Mouse (Mus musculus) cerebellum, adult 9-10 months (tissue): ENCODE data around the gene Ywhag.
A peak's percentile ranks its signal among the peaks of the same experiment; 100 is the strongest.

Source experiments
- DNase-seq: peaks from one replicate; pipeline ENCODE4 v3.0.0; 2022

The Ywhag gene

GRCm38 (mm10) chr5:135879449-135880158 lies 54.8 kb downstream of the Ywhag start:
- no peak for DNase-seq

GRCm38 (mm10) chr5:135877831-135878231 lies 56.6 kb downstream of the Ywhag start:
- DNase-seq, result peak; percentile 69

GRCm38 (mm10) chr5:135877180-135877579 lies 57.2 kb downstream of the Ywhag start:
- DNase-seq, result no peak

- DNase-seq, result no peak
Measured at GRCm38 (mm10) chr5:135873753-135874152, 60.7 kb downstream of the Ywhag start.

- DNase-seq, result no peak
Measured at GRCm38 (mm10) chr5:135872996-135873395, 61.4 kb downstream of the Ywhag start.

- DNase-seq, result no peak
Measured at GRCm38 (mm10) chr5:135870505-135870904, 63.9 kb downstream of the Ywhag start.

- DNase-seq, result no peak
Measured at GRCm38 (mm10) chr5:135869661-135870423, 64.6 kb downstream of the Ywhag start.

GRCm38 (mm10) chr5:135868653-135869052 lies 65.8 kb downstream of the Ywhag start:
- no peak for DNase-seq

- no peak for DNase-seq
Measured at GRCm38 (mm10) chr5:135867637-135868593, 66.5 kb downstream of the Ywhag start.

GRCm38 (mm10) chr5:135866662-135867061 lies 67.8 kb downstream of the Ywhag start:
- no peak for DNase-seq
